Comparison of ENCODE assay signal across 26 mouse cellular contexts in genomic region chr17:9210626-9211025, GRCm38 (mm10).
"Had no signal": no experiment of that assay in that cellular context is flagged by ENCODE, and none has a peak within 500 bp of the region (broad histone marks: within the 10 kb centered on the region; RNA-seq: fewer than 3 reads in every experiment).

No protein-coding gene starts in this region.

- H3K27me3 ChIP-seq: heart, embryonic 13.5 days; heart, embryonic 15.5 days; hindbrain, embryonic 13.5 days; hindbrain, embryonic 15.5 days; kidney, embryonic 15.5 days; limb, embryonic 13.5 days; limb, embryonic 15.5 days; liver, embryonic 12.5 days had no signal

- H3K27ac ChIP-seq: heart, adult 2 months; heart, embryonic 13.5 days; heart, embryonic 15.5 days; hindbrain, embryonic 13.5 days; hindbrain, embryonic 15.5 days; hindbrain, postnatal 0 days; kidney, embryonic 15.5 days; kidney, postnatal 0 days; limb, embryonic 13.5 days; limb, embryonic 15.5 days; liver, embryonic 12.5 days; liver, embryonic 14.5 days had no signal

- H3K36me3 ChIP-seq: heart, embryonic 13.5 days; heart, embryonic 15.5 days; hindbrain, embryonic 13.5 days; hindbrain, embryonic 15.5 days; kidney, embryonic 15.5 days; limb, embryonic 13.5 days; limb, embryonic 15.5 days; liver, embryonic 12.5 days had no signal

- ATAC-seq: hindbrain, postnatal 0 days; intestine, embryonic 16.5 days; liver, embryonic 12.5 days had no signal

- H3K4me1 ChIP-seq: heart, embryonic 13.5 days; heart, embryonic 15.5 days; hindbrain, embryonic 15.5 days; kidney, embryonic 15.5 days; limb, embryonic 13.5 days; limb, embryonic 15.5 days; liver, embryonic 12.5 days had no signal

- DNase-seq: gastrocnemius, postnatal 14 days; gastrocnemius, postnatal 36 days; heart, adult 2 months; heart, postnatal 14 days; heart, postnatal 36 days; kidney, adult 11 months; kidney, adult 2 months; kidney, adult 9 months; kidney, postnatal 14 days; kidney, postnatal 36 days; layer of hippocampus, adult 9-11 months; layer of hippocampus, postnatal 36 days; left cerebral cortex, postnatal 4 days had no signal

- H3K9me3 ChIP-seq: heart, embryonic 13.5 days; heart, embryonic 15.5 days; hindbrain, embryonic 13.5 days; hindbrain, embryonic 15.5 days; kidney, embryonic 15.5 days; limb, embryonic 13.5 days; limb, embryonic 15.5 days; liver, embryonic 12.5 days had no signal

- H3K4me2 ChIP-seq: heart, embryonic 11.5 days; heart, embryonic 13.5 days; heart, embryonic 15.5 days; hindbrain, embryonic 13.5 days; hindbrain, embryonic 15.5 days; kidney, embryonic 15.5 days; limb, embryonic 13.5 days; limb, embryonic 15.5 days; liver, embryonic 12.5 days had no signal

- H3K4me3 ChIP-seq: heart, adult 2 months; heart, embryonic 13.5 days; heart, embryonic 15.5 days; hindbrain, embryonic 13.5 days; hindbrain, embryonic 15.5 days; kidney, embryonic 15.5 days; limb, embryonic 13.5 days; limb, embryonic 15.5 days; liver, embryonic 12.5 days had no signal

- H3K9ac ChIP-seq: heart, embryonic 13.5 days; heart, embryonic 15.5 days; hindbrain, embryonic 13.5 days; hindbrain, embryonic 15.5 days; kidney, embryonic 15.5 days; limb, embryonic 13.5 days; limb, embryonic 15.5 days; liver, embryonic 12.5 days; liver, embryonic 14.5 days had no signal
